Mouse (Mus musculus) 416B (cell line): Measurements from ENCODE around the gene Gabrr1.

Source experiments
- DNase-seq: peaks from one replicate; pipeline ENCODE4 v3.0.0; 2011; ENCODE audit warnings: low read depth

The Gabrr1 gene

GRCm38 (mm10) chr4:33208881-33209841, 76.8 kb downstream of the Gabrr1 start, which contains the start of gene Srsf12:
TSS of gene Srsf12 (plus strand) at chr4:33208991.
- DNase-seq: no peak
